Mouse (Mus musculus) neural tube, embryonic 10.5 days (tissue): ENCODE measurements around the gene Lrig2.

ENCODE experiments used
- DNase-seq: peaks from one replicate; pipeline ENCODE4 v3.0.0-alpha.2; 2017; ENCODE audit warnings: low spot score; ENCODE audit errors: extremely low spot score

Gene Lrig2

DNA sequence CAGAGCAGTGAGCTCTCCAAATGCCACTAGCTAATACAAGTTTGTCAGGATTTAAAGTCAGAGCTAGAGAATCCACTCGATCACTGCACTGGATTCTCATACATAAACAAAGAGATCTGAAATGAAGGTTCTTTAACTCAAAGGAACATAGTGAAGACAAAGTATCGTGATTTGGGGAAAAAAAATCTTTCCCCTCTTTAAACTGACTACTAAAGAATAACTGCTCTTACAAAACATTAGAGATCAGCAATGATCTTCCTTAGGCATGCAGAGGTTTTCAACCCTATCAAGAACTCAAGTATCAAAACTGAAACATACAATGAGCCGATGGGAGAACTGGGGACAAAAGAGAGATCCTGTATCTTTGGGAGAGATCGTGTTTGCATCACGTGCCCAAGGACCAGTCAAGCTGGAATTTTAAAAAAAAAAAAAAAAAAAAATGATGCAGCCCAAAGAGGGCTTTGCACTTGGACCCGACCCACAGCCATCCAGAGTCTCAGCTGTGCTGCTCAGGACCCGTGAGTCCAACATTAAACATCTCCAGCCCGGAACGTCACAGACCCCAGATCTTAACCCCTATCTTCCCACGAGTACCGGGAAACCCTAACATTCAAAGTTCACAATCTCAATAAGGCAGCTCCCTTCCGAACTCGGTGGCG, 818 bp downstream of the Lrig2 start:
- DNase-seq: no peak

DNA sequence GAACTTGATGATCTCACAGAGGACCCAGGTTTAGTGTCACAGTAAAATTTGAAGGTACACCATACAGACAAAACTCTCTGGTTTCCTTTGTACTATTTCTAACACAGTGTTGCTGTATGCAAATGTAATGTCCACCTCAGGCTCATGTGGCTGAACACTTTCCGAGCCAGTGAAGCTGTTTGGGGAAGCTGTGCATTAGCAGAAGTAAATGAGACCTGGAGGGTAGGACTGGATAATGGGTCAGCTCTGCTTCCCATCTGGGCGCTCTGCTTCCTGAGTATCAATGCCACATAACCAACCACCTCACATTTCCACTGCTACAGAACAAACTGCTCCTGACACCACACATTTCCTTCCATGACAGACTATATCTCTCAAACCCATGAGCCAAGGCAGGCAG, 10.1 kb downstream of the Lrig2 start:
- no peak for DNase-seq

DNA sequence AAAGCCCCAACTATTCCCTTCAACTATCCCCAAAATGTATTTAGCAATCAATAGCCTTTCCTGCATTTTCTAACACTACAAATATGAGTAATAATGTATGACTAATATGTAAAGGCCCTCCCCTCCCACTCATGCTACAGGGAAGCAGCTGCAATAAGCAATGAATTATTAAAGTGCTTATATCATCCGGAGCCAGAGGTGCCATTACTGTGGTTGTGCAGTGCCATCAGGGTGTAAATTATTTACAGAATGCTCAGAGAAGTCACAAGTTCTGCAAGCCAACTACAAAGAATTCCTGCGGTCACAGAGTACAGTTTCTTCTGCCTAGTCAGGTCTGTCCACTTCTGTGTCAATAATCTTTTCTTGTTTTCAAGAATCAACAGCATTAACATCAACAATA, 10.8 kb downstream of the Lrig2 start:
- DNase-seq: no peak

DNA sequence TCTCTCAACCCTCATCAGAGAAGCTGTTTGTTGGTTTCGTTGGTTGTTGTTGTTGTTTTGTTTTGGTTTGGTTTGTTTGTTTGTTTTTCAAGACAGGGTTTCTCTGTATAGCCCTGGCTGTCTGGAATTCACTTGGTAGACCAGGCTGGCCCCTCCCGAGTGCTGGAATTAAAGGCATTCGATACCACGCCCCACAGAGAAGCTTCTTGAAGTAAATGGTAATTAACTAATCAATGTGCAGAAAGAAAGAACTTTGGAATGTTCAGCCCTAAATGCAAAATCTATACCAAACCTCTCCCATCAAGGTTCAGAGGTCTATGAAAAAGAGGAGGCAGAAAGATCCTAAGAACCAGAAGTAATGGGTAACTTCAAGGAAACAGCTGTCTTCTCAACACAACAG, 15.5 kb downstream of the Lrig2 start:
- DNase-seq: no peak

DNA sequence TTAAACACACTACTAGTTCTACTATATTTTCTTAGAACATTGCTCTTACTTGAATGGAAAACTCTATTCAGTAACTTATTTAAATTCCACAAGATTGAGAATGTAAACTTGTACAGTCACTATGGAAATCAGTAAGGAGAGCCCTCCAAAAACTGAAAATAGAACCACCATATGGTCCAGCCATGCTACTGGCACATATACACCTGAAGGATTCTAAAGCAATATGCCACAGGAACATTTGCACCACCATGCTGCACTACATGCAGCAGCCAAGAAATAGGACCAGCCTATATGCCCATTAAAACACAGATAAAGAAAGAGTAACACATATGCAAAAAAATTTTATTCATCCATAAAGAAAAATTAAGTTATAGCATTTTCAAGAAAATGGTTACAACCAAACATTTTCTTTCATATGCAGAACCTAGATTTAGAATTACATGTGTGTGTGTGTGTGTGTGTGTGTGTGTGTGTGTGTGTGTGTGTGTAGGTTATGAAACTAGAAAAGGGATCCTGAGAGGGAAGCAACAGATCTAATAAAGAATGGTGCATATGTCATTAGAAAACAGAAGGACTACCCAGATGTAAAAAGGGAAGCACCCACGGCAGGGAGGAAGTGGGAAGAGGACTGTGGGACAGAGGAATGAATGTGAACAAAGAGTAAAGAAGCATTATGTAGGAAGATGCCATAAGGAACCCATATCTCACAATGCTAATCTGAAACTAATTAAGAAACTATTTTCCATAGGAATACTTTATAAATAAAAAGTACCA, 30.6 kb downstream of the Lrig2 start:
- DNase-seq: no peak

DNA sequence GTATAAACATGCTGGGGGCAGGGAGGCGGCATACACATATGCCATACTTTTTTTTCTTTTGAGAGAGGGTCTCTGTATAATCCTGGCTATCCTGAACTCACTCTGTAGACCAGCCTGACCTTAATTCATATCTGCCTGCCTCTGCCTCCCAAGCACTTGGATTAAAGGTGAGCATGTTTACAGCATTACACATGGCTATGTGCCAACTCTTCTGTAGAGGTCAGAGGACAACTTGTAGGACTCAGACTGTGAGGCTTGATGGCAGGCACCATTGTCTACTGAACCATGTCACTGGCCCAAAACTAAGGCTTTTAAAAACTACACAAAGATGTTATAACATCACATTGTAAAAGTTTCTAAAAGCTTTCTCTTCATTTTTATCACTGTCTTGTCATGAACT, 33.7 kb downstream of the Lrig2 start:
- DNase-seq: no peak

DNA sequence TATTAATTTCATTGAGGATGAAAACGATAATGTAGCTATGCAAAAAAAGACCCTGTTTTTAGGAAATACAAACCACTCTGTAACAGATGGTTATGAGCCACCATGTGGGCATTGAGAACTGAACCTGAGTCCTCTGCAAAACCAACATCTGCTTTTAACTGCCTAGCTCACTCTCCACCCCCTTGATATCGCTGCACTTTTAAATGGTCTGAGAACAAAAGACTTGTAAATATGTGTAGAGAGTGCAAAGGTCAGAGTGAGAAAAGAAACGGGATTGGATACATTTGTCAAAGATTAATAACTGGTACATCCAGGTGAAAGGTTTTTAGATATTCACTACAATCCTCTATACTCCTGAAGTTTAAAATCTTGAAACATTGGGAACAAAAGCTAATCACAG, 42.3 kb downstream of the Lrig2 start:
- no peak for DNase-seq

DNA sequence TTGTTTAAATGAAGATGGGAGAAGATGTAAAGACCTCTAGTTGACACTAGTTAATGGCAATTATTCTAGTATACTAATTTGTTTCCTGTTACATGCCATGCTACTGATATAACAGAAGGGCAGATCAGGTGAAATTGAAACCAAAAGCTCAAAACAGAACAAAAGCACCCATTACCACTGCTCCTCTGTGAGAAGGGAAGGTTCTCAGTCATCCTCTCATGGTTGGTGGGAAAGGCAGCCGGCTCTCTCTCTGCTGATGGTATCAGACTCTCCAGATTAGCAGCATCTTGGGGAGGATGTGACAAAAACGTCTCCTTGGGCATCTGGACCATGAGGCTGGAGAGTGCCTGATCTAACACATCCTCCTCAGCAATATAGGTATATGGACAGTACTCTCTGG, 50.5 kb downstream of the Lrig2 start:
- DNase-seq: no peak

DNA sequence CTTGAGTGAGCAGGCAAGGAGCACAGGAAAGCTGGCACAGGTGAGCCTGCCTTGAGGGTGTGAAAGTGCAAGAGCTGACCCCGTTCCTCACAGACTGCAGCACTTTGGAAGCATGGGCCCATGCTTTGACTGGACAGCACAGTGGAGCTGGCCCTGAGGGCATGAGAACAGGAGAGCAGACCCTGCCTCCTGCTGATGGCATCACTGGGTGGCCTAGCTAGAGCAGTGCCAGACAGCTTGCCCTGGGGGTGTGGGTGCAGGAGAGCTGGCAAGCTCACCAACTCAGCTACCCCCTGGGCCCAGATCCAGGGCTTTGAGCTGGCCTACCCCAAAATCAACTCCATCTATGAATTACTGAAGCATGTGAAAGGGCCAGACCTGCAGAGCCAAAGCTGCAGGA, 53.1 kb downstream of the Lrig2 start:
- no peak for DNase-seq

DNA sequence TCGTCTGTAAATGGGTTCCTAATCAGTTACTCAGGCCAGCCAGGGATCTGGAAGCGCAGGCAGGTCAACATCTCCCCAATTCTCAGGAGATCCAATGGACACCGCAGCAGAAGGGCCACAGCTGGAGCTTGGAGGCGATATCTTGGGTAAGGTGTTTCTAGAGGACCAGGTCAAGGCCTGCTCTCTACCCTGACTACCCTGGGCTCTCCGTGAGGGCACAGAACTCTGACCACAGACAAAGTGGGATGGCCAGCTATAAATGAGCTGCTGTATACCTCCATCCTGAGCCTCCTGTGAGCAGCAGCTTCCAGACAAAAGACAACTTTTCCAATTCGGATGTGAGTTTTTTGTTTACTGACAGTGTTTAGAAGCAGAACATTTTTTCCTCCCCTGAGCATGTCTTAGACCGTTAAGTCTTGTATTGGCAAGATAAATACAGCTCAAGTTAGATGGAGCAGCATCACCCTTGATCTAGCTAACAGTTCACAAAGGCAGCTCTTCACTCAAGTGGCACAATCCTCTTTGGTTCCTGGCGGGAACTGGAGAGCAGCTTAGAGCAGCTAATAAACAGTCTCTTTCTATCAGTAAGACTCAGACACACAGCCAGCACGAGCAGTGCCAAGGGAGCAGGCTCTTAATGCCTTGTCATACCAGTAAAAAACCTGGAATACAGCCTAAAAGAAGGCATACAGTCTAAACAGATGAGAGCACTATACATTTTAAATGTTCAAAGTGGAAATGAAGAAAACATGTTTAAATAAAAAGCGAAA, 56.0 kb downstream of the Lrig2 start:
- no peak for DNase-seq

DNA sequence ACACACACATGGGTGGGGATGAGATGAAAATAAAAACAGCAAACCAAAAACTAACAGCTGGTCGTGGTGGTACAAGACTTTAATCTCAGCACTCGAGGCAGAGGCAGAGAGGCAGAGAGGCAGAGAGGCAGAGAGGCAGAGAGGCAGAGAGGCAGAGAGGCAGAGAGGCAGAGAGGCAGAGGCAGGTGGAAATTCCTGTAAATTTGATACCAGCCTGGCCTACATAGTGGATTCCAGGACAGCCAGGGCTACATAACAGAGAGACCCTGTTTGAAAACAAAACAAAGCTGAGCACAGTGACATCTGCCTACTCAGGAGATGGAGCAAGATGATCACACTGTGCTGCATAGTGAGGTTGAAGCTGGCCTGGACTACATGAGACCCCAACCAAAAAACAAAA, 64.5 kb downstream of the Lrig2 start:
- DNase-seq: no peak

DNA sequence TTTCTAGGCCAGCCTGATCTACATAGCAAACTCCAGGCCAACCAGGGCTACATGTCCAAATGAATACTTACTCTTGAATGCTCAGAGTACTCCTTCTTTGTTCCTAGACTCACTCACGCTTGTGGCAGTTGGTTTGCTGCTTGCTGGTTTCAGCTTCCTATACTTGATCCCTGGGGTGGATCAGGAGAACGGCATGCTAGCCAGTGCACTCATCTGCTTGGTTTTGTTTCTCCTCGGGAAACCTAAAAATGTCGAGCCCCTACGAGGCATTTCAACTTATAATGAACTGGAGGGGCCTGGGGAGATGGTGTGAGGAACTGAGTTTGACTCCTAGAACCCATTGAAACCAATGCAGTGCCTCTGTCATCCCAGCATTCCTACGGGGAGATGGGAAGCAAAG, 65.0 kb downstream of the Lrig2 start:
- no peak for DNase-seq

DNA sequence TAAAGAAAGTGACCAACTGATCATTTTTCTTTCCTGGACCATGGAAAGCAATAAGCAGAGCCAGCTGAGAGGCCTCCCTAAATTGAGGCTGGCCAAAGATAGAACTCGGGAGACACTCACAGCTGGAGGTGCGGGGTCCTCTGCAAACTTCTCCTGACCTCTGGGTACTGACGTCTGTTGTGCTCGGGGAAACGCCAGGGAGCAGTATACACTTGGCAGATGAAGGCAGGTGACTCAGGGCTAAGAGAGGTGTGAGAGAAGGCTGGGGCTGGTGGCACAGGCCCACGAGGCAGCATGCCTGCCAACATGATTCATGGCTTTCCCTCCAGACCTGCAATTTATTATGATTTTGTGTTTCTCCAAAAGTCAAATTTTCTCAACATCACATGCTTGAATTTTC, 66.1 kb downstream of the Lrig2 start:
- no peak for DNase-seq

DNA sequence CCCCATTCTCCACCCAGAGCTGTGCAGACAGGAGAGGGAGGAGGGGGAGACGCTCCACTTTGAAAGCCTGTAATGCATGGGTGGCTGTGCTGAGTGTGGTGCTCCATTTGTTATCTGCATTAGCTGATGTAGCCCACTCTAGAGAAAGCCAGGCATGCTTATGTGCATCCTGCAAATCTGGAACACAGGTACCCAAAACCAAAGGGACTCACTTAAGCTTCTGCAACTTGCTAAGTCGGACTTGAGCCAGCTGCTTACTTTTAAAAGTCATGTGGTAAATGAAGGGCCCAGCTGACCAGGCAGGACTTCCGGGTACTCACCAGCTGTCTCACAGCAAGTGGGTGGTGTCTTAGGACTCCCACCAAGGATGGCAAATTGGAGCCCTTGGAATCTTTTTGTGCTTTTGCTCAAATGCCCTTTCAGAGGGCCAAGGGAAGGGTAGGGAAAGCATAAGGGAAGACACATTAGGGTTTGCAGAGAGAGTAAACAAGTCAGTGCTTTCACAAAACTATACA, 66.7 kb downstream of the Lrig2 start:
- DNase-seq: no peak

DNA sequence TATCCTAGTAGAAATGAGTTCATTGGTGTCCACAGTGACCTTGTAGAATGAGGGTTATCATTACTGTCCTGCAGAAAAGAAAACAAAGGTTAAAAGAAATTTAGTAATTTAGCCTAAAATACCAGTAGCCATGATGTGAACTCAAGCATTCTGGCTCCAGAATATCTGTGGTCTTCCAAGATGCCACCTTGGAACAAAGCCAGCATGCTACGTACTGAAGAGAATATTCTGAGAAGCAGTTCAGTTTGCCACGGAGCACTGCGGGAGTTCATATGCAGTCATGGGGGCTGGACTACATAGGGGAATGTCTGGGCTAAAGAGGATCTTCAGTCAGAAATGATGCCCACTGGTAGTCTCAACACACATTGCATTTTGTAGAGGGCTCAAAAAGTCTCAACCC, 67.6 kb downstream of the Lrig2 start:
- no peak for DNase-seq

DNA sequence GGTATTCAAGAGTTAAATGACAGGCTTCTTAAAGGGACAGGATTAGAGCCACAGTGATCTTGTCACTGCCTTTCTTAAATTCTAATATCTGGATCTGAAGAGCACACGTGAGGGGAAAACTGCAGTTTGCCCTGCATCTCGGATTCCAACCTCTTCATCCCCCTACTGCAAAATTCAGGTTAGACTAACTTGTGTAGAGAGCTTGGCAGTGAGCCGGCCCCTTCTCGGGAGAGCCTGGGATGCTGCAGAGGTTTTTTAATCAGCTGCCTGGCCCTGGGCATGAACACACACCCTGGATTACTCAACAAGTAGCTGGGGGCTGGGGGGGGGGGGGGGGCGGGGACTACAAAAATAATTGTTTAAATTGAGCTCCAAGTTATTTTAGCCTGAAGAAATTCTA, 69.4 kb downstream of the Lrig2 start:
- DNase-seq: no peak

DNA sequence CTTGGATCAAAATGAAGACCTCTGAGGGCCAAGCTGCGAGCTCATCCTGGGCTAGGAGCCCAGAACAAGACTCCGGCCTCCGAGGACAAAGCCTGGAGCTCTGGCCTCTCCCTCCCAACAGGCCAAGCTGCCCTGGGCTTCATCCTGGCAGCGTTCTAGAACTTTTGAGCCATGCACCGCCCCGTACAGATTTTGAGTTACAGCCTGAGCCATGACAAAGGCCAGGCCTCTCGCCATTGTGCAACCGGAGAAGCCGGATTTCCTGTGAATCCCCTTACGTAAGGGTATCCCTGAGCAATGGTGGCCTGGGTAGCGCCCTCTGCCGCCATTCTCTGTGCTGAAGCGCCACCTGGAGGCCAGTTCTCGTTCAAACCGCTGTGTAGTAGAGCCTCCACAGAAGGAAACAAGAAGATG, 69.8 kb downstream of the Lrig2 start:
- peak; percentile 96 for DNase-seq

DNA sequence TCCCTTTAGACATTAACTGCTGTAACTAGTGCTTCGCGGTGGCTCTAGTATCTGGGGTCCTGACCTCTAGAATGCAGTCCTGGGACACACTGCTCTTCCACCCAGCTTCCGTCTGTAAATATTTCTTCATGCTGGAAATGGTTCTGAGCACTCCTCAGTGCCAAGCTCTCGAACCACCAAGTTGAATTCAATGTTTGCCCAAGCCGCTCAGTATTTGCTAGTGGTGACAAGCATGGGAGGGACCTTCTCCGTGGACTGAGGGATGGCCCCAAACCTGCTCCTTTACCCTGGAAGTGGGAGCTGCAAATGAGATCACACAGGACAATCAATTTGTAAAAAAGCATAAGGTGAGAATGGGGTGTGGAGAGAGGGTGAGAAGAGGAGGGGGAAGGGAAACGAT, 70.3 kb downstream of the Lrig2 start:
- DNase-seq: no peak

DNA sequence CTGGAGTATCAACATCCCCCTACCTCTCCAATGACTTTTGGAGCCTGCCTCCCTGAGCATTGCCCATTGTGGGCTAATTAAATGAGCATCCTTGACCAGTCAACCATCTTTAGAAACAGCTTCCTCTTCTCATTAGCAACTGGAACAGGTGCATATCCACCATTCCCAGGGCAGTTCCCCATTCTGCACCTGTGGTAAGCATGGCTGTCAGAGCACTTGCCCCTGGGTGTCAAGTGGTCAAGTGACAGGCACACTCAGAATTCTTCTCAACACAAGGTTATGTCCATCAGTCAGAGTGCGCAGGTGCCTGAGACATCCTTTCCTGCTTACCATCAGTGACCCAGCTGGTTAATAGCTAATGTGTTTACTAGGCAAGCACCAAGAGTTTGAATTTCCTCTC, 72.9 kb downstream of the Lrig2 start:
- no peak for DNase-seq

DNA sequence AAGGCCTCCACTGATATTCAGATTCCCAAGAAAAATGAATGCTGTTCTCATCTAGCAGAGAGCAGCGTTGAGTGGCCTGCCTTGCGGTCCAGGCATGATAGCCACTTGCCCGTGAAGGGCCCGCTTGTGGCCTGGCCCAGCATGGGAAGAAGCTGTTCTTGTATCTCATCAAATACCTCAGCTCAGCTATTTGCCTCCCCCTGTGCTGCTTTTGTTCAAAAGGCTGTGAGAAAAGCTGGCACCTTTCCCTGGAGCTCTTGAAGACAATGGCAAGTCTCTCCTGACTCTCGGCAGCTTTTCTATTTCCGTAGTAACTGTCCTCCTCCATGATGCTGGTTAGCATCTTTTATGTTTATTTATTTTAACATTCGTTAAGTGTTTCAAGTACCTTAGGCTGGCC, 74.1 kb downstream of the Lrig2 start:
- DNase-seq: no peak

DNA sequence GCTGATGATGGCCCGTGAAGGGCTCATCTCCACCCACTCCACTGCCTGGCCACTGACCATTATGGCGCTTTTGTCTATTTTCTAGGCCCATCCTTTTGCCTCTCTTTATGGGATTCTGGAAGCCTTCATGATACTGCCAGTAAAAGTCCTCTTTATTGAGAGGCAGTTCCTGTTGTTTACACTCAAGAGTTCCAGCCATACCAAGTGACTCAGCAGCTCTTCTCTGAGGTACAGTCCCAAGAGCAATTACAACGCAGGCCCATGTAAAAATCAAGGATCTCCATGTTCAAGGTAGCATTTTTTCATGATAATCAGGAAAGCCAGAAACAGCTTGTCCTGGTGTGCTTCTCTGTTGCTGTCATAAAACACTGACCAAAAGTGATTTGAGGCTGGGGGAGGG, 75.8 kb downstream of the Lrig2 start:
- DNase-seq: no peak

DNA sequence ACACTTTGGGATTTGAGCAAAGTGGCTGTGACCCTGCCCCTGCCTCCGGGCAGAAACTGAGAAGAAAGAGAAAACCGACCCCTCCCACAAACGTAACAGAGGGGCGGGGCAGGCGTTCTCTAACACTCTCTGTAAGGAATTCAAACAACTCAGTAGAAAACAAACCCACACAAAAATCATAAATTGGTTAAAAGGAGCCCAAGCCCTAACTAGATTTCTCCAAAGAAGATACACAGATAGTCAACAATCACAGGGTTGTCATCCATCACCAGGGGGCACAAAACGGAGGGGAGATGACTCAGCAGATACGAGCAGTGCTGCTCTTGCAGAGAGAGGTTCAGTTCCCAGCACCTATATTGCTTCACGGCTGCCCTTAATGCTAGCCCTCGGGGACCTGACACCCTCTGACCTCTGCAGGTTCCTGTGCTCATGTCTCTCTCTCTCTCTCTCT, 77.4 kb downstream of the Lrig2 start:
- DNase-seq: peak; percentile 31
